Mouse (Mus musculus) neural tube, embryonic 13.5 days (tissue): Measurements from ENCODE around the gene Golt1a. TPM values are rescaled to one million over a fixed set of nuclear protein-coding genes. Genes with fewer than 3 reads are reported as not detected.

Experiments
- ATAC-seq: fragments of 200-750 bp; cut with Nextera tagmentation; 2 replicates; pipeline ENCODE4 v1.8.0; 2017; ENCODE audit warnings: low read depth, mild to moderate bottlenecking, moderate TSS enrichment, moderate library complexity
- H3K27ac ChIP-seq: fragments of 300-500 bp; sonication (generic); replicated peaks from 2 replicates; pipeline ENCODE4 v1.5.1; 2015; ENCODE audit warnings: moderate library complexity, mild to moderate bottlenecking, inconsistent platforms
- H3K27me3 ChIP-seq: fragments of 300-500 bp; sonication (generic); 2 replicates; pipeline ENCODE4 v1.6.1; 2015; ENCODE audit warnings: mild to moderate bottlenecking, inconsistent platforms
- H3K36me3 ChIP-seq: fragments of 300-500 bp; sonication (generic); 2 replicates; pipeline ENCODE4 v1.6.1; 2015; ENCODE audit warnings: mild to moderate bottlenecking, inconsistent platforms
- H3K4me1 ChIP-seq: fragments of 300-500 bp; sonication (generic); replicated peaks from 2 replicates; pipeline ENCODE4 v1.6.1; 2015; ENCODE audit warnings: inconsistent platforms
- H3K4me2 ChIP-seq: fragments of 300-500 bp; sonication (generic); 2 replicates; pipeline ENCODE4 v1.6.1; 2015; ENCODE audit warnings: inconsistent platforms, mild to moderate bottlenecking, moderate library complexity
- H3K4me3 ChIP-seq: fragments of 300-500 bp; sonication (generic); 2 replicates; pipeline ENCODE4 v1.5.1; 2015; ENCODE audit warnings: mild to moderate bottlenecking, inconsistent platforms
- H3K9ac ChIP-seq: fragments of 300-500 bp; sonication (generic); 2 replicates; pipeline ENCODE4 v1.6.1; 2015; ENCODE audit warnings: moderate library complexity, mild to moderate bottlenecking, inconsistent platforms
- H3K9me3 ChIP-seq: fragments of 300-500 bp; sonication (generic); 2 replicates; pipeline ENCODE4 v1.6.1; 2016; ENCODE audit warnings: inconsistent platforms
- WGBS: fragments of 180-500 bp; shearing (Covaris S2); methylation state at CpG from one replicate; pipeline ENCODE4 v1.1.7; 2015; 5-methylcytosine and 5-hydroxymethylcytosine counted together
- polyA plus RNA-seq: library from polyadenylated mRNA; unstranded; fragments of >200 nt; fragmentation: Nextera tagmentation; extraction: Ambion mirVana; gene quantifications from 2 replicates; pipeline ENCODE4 v1.2.1, GENCODE M21; 2015

The Golt1a gene
- polyA plus RNA-seq, 1 experiment from 2014 or later = not detected

GRCm38 (mm10) chr1:133311240-133311639, 1.6 kb downstream of the Golt1a start:
- Histone ChIP-seq H3K4me1 (peaks cover 22% of the 10 kb centered on the region), H3K36me3 (no peaks in the 10 kb centered on the region), H3K4me3 (no peak overlapping the region), H3K4me2 (no peak overlapping the region), H3K27me3 (no peaks in the 10 kb centered on the region), H3K9me3 (no peaks in the 10 kb centered on the region), H3K27ac (0 out of 2 replicates have a peak overlapping the region, but pooled peaks have one; percentile 30), H3K9ac (no peak overlapping the region)
- WGBS = 60% methylated on average over 4 of the region's 4 CpGs
- ATAC-seq = no peak

- H3K36me3 ChIP-seq = no peaks in the 10 kb centered on the region
- ATAC-seq = peak; percentile 54
- no peak overlapping the region for H3K9ac ChIP-seq
- no peak overlapping the region for H3K4me3 ChIP-seq
- WGBS = 15% methylated on average over 10 of the region's 10 CpGs
- H3K27me3 ChIP-seq = no peaks in the 10 kb centered on the region
- no peaks in the 10 kb centered on the region for H3K9me3 ChIP-seq
- H3K4me2 ChIP-seq = no peak overlapping the region
- peak overlapping the region; percentile 30 for H3K27ac ChIP-seq
- peaks cover 20% of the 10 kb centered on the region for H3K4me1 ChIP-seq
Measured at GRCm38 (mm10) chr1:133311946-133312345, 2.3 kb downstream of the Golt1a start.

DNA sequence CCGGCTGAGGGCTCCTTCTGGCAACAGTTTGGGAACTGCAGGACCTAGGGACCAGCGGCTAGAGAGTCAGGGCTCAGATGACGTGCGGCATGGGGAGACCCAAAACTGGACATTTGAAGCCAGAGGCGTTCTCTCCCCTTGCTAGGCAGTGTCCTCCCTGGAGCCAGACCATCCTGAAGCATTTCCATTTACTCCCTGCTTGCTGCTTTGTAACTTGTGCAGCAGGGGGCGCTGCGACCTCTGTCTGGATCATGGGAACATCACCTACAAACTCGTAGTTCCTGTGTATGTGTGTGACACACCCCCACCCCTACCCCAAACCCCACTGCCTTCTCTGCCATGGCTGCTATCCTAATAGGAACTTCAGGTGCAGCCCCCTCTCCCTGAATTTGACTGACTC, 4.8 kb downstream of the Golt1a start:
- H3K9me3 ChIP-seq = no peaks in the 10 kb centered on the region
- H3K4me2 ChIP-seq = no peak overlapping the region
- H3K4me3 ChIP-seq = no peak overlapping the region
- H3K27ac ChIP-seq = no peak overlapping the region
- WGBS = 24% methylated on average over 8 of the region's 8 CpGs
- H3K36me3 ChIP-seq = no peaks in the 10 kb centered on the region
- H3K9ac ChIP-seq = no peak overlapping the region
- H3K4me1 ChIP-seq = peaks cover 17% of the 10 kb centered on the region
- no peaks in the 10 kb centered on the region for H3K27me3 ChIP-seq
- ATAC-seq = no peak

DNA sequence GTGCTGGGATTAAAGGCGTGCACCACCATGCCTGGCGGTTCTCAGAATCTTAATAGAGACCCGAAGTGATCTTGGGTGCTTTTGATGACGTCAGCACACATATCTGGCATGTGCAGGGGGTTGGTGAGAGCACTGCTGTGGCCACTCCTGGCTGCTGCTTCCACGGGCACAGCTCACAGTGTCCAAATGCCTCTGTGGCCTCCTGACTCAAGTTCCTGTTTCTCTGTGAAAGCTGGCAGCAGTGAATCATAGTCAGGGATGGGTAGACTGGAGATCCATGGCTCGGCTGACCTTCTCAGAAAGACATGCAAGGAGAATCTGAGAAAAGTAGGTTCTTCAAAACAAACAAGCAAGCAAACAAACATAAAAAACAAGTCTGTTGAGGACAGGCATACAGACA, 6.2 kb downstream of the Golt1a start:
- 86% methylated on average over 6 of the region's 6 CpGs for WGBS
- H3K4me1 ChIP-seq = peaks cover 17% of the 10 kb centered on the region
- H3K4me2 ChIP-seq = no peak overlapping the region
- no peak overlapping the region for H3K4me3 ChIP-seq
- H3K36me3 ChIP-seq = no peaks in the 10 kb centered on the region
- H3K27me3 ChIP-seq = no peaks in the 10 kb centered on the region
- ATAC-seq = no peak
- no peak overlapping the region for H3K9ac ChIP-seq
- H3K27ac ChIP-seq = no peak overlapping the region
- H3K9me3 ChIP-seq = no peaks in the 10 kb centered on the region

DNA sequence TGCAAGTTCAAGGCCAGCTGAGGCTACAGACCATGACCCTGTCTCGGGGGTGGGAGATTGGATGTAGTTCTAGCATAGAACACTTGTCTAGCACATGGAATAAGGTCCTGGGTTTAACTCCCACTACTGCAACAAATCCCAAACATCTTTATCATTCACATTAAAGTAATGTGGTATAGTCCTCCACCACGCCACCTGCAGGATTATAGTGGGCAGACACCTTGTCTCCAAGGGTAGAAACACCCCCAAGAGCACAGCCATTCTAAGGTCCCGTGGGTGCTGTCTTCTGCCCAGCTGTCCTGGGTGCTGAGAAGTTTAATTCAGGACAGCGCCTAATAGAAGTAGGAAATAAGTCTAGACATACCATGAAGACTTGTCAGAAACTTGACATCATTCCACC, 7.0 kb downstream of the Golt1a start:
- no peaks in the 10 kb centered on the region for H3K27me3 ChIP-seq
- no peaks in the 10 kb centered on the region for H3K9me3 ChIP-seq
- no peaks in the 10 kb centered on the region for H3K36me3 ChIP-seq
- H3K9ac ChIP-seq = no peak overlapping the region
- WGBS = 81% methylated on average over 4 of the region's 4 CpGs
- no peak overlapping the region for H3K4me2 ChIP-seq
- no peak overlapping the region for H3K27ac ChIP-seq
- no peak for ATAC-seq
- no peak overlapping the region for H3K4me3 ChIP-seq
- peaks cover 20% of the 10 kb centered on the region for H3K4me1 ChIP-seq

- ATAC-seq = no peak
- H3K27ac ChIP-seq = no peak overlapping the region
- no peaks in the 10 kb centered on the region for H3K36me3 ChIP-seq
- H3K4me3 ChIP-seq = no peak overlapping the region
- H3K27me3 ChIP-seq = no peaks in the 10 kb centered on the region
- 82% methylated on average over 1 of the region's 1 CpGs for WGBS
- H3K4me2 ChIP-seq = no peak overlapping the region
- H3K9me3 ChIP-seq = no peaks in the 10 kb centered on the region
- peaks cover 15% of the 10 kb centered on the region for H3K4me1 ChIP-seq
- no peak overlapping the region for H3K9ac ChIP-seq
Measured at GRCm38 (mm10) chr1:133317149-133317548, 7.5 kb downstream of the Golt1a start.

DNA sequence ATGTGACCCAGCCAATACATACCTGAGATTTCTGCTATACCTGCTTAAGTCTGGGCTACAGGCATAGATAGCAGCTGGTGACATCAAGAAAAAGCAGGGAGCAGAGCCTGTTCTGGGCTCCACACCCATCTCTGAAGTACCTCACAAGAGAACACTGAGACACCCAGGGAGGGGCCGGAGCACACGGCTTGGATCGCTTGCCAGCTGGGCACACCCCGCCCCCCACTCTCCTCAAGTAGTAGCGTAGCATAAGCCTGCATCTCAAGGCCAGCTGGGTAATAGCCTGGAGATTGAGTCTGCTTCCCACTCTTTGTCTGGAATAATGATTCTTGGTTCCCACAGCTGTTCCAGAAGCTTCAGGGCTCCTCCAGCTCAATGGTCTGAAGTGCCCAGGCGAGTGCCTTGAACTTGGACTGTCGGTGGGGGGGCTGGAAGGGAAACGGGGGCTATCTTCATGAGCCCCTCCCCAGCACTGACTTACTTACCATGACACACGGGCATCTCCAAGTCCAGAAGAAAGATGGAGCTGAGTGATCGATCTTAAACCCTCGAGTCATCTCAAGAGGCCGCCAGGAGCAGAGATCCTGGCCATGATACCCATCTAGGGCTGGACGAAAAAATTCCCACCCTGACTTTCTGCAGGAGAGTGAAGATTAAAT, 11.8 kb downstream of the Golt1a start, which contains the start of gene Kiss1:
Gene Kiss1 (plus strand): TSS at position 609 of the 659 bp plus-strand sequence.
- Histone ChIP-seq H3K4me2 (no peak within 1 kb of the TSS), H3K4me3 (no peak within 1 kb of the TSS), H3K9ac (no peak within 1 kb of the TSS), H3K36me3 (no peaks in the 10 kb centered on the region), H3K27me3 (no peaks in the 10 kb centered on the region), H3K4me1 (peaks cover 8% of the 10 kb centered on the region; the same call in 1 of the 2 replicates), H3K9me3 (no peaks in the 10 kb centered on the region), H3K27ac (no peak within 1 kb of the TSS)
- no peak for ATAC-seq
- WGBS = 81% methylated on average over 13 of the region's 13 CpGs

DNA sequence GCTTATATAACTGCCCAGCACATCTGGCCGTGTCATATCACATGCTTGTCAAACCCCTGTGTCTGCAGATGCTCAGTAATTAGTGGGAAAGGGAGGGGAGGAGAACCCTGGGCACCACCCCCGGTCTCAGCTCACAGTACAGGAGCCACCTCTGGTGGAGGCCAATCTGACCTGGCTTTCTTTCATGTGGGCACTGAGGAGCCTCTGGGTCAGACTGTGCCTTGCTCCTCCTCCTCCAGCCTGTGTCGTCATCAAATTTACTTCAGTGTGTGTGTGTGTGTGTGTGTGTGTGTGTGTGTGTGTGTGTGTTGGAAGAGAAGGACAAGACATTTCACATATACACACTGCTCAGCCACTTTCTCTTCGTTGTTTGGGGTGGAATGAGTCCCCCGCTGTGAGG, 13.7 kb downstream of the Golt1a start:
- Histone ChIP-seq H3K4me1 (peaks cover 9% of the 10 kb centered on the region; the same call in 1 of the 2 replicates), H3K9ac (no peak overlapping the region), H3K4me2 (no peak overlapping the region), H3K27me3 (peaks cover 6% of the 10 kb centered on the region), H3K9me3 (no peaks in the 10 kb centered on the region), H3K36me3 (no peaks in the 10 kb centered on the region), H3K27ac (no peak overlapping the region), H3K4me3 (no peak overlapping the region)
- 39% methylated on average over 5 of the region's 5 CpGs for WGBS
- no peak for ATAC-seq

- Histone ChIP-seq H3K27me3 (peaks cover 26% of the 10 kb centered on the region), H3K9me3 (no peaks in the 10 kb centered on the region), H3K27ac (no peak overlapping the region), H3K36me3 (no peaks in the 10 kb centered on the region), H3K4me3 (no peak overlapping the region), H3K9ac (no peak overlapping the region), H3K4me2 (no peak overlapping the region), H3K4me1 (peaks cover 28% of the 10 kb centered on the region)
- ATAC-seq = no peak
- 83% methylated on average over 8 of the region's 8 CpGs for WGBS
Measured at GRCm38 (mm10) chr1:133325951-133326350, 16.4 kb downstream of the Golt1a start.

DNA sequence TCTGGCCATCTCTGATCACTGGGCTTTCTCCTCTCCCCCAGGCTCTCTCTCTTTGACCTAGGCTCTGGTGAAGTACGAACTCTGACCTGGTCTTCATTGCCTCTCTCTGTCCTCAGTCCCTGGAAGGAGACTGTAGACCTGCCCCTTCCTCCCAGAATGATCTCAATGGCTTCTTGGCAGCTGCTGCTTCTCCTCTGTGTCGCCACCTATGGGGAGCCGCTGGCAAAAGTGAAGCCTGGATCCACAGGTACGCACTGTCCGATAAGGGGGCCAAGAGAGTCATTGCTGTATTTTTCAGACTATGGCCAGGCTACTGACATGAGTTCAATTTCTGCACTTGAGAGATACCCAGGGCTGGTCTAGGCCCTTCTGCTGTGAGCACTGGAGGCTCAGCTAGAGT, 17.5 kb downstream of the Golt1a start:
- Histone ChIP-seq H3K9me3 (no peaks in the 10 kb centered on the region), H3K4me3 (no peak overlapping the region), H3K9ac (no peak overlapping the region), H3K27ac (no peak overlapping the region), H3K4me2 (no peak overlapping the region), H3K4me1 (peaks cover 31% of the 10 kb centered on the region), H3K27me3 (peaks cover 26% of the 10 kb centered on the region), H3K36me3 (no peaks in the 10 kb centered on the region)
- 71% methylated on average over 5 of the region's 5 CpGs for WGBS
- ATAC-seq = no peak

DNA sequence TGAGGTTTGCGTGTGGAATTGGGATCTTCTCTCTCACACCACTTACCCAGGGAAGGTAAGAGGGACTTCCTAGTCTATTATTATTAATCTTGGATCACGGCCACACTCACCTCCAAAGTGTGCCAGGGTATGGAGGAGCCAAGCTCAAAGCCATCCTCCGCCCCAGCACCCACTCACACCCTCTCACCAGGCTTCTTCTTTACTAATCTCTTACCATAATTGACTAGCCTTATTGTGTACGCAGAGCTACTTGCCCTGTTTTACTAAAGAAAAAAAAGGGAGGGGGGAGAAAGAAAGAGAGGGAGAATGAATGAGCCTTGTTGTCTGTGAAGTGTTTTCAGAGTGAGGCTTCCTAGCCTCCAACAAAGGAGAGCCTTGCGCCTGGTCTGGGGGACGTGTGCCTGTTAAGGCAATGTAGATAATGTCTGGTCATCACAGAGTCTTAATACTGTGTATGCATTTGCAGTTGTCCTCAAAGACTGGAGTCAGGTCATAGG, 18.7 kb downstream of the Golt1a start:
- Histone ChIP-seq H3K27me3 (peaks cover 26% of the 10 kb centered on the region), H3K9ac (no peak overlapping the region), H3K9me3 (no peaks in the 10 kb centered on the region), H3K4me2 (no peak overlapping the region), H3K4me1 (peaks cover 31% of the 10 kb centered on the region), H3K4me3 (no peak overlapping the region), H3K36me3 (no peaks in the 10 kb centered on the region), H3K27ac (no peak overlapping the region)
- ATAC-seq = no peak
- 51% methylated on average over 6 of the region's 6 CpGs for WGBS

DNA sequence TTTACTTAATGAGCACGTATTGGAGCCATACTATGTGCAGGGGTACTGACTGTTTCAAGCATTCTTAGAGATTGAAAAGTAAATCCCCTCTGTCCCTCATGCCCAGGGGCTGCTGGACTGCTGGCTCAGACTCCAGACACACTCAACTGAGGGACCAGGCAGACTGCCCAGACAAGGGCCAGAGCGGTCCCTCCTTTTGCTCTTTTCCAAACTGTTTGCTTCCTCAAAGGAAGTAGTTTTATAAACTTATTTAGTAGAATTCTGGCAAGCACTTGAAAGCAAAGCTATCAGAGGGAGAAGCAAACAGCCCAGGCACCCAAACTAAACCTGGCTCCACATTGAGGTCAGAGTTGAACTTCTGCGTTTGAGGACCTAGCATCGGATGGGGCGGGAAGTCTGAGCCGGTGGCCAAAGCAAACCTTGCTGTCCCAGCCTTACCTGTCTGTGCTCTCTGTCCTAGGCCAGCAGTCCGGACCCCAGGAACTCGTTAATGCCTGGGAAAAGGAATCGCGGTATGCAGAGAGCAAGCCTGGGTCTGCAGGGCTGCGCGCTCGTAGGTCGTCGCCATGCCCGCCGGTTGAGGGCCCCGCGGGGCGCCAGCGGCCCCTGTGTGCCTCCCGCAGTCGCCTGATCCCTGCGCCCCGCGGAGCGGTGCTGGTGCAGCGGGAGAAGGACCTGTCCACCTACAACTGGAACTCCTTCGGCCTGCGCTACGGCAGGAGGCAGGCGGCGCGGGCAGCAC, 19.5 kb downstream of the Golt1a start:
- Histone ChIP-seq H3K36me3 (no peaks in the 10 kb centered on the region), H3K9ac (peak overlapping the region; percentile 64), H3K27me3 (peaks cover 26% of the 10 kb centered on the region), H3K27ac (no peak overlapping the region), H3K4me1 (peaks cover 31% of the 10 kb centered on the region), H3K4me2 (peak overlapping the region; percentile 58), H3K4me3 (peak overlapping the region; percentile 32), H3K9me3 (no peaks in the 10 kb centered on the region)
- 8% methylated on average over 34 of the region's 34 CpGs for WGBS
- ATAC-seq = no peak
